Mouse (Mus musculus) cerebellum, adult 11 months (tissue): Measurements from ENCODE around the gene Zfp786.
"Not testable (repeated sequence)": the region's sequence is repeated elsewhere in the genome, so short reads cannot be mapped to it uniquely, and the experiment has no call there.

Experiments used
- DNase-seq: peaks from one replicate; pipeline ENCODE4 v3.0.0; 2022

Gene Zfp786

DNA sequence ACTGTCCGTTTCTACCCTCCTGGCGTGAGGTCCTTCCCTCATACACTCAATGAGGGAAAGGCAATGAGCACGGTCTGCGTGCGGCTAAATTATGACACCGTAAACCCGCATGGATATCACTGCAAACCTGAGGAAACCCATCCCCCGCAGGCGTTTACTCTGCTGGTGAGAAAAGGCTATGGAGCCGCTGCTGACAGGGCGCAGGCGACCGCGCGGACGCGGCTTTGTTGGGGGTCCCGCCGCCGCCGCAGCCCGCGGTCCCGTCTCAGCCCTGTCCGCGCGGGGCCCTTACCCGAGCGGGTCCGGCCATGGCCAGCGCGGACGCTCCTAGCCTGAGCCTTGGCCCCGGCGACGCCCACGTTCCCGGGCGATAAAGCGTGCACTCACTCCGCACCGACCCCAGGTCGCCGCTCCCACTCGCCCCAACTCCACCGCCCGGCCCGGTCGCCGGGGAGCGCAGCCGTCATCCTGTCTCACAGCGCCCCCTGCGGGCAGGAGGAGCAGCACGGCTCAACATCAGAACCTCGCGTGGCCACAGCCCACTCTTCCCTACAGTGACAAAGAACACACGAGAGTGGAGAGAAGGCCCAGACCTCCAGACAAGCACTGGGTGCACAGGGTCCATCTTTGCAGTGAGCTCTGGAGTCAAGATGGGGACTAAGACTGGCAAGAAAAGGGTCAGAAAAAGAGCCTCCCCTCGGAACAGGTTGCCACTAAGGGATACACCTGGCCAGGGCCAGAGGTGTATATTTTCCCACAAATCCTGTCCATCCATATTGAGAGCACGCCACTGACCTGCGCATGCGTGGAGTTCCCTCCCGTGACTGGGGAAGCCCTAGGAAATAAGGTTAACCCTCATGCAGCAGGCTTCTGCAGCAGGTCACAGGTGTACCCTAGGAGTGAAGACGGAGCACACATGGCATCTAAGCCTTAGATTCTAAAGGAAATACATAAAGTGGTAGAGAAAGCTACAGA is at the start of gene Zfp786:
Zfp786 (minus strand) TSS at position 764 of the 975 bp plus-strand sequence.
- DNase-seq, result peak; percentile 93

DNA sequence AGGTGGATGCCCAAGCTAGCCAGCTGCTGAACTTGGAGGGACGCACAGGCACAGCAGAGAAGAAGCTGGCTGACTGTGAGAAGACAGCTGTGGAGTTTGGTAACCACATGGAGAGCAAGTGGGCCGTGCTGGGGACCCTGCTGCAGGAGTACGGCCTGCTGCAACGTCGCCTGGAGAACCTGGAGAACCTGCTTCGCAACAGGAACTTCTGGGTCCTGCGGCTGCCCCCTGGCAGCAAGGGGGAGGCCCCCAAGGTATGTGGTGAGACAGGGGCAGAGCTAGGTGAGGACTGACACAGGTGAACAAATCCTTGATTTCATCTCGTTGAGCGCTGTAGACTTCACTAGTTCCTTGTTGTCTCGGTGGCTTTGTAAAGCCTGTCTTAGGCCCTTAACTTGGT is 49.5 kb upstream of the Zfp786 start:
- no peak for DNase-seq

DNA sequence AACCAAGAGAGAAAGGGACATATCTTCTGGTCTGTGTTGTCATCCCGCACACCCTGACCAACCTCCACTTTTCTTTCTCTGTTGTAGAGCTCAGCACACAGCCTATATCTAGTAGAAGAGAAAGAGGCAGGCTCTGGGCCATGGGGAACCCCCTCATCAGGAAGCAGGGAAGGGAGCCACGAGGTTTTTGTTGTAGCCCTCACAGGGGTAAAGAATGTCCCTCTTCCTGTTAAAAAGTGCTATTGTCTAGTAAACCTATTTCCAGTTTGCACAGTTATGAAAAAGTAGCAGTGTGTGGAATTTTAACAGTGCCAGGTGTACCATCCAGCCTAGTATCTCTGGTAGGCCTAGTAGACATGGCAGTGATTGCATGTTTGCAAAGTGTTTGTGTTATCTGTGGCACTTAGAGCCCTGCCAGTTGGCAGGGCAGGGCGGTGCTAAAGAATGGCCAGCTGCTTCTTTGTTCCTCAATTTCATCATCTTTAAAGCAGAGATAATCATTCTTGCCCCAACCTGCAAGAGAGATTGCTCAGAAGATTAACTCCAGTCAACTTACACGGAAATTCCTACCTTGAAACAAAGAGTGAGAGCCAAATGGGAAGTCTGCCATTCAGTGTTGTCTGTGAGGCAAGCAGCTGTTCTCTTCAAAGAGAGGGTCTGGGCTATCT is 48.5 kb upstream of the Zfp786 start:
- no peak for DNase-seq

GRCm38 (mm10) chr6:47878593-47878992 is 47.9 kb upstream of the Zfp786 start:
- DNase-seq, result no peak

DNA sequence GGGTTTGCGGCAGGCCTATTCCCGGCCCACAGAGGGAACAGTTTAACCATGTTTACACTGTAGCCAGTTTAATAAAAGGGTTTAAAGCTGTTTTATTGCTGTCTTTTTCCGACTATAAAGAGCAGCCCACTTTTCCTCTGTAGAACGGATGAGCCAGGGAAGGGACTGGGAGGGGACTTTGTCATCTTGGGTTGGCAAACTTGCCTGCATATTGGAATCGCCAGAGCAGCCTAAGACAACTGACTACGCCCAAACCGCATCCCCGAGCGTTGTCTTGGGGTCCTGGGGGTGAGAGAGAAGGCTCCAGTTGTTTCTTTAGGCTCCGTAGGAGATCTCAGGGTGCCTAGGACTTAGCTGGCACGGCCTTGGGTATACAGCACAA is 47.5 kb upstream of the Zfp786 start:
- DNase-seq, result no peak

DNA sequence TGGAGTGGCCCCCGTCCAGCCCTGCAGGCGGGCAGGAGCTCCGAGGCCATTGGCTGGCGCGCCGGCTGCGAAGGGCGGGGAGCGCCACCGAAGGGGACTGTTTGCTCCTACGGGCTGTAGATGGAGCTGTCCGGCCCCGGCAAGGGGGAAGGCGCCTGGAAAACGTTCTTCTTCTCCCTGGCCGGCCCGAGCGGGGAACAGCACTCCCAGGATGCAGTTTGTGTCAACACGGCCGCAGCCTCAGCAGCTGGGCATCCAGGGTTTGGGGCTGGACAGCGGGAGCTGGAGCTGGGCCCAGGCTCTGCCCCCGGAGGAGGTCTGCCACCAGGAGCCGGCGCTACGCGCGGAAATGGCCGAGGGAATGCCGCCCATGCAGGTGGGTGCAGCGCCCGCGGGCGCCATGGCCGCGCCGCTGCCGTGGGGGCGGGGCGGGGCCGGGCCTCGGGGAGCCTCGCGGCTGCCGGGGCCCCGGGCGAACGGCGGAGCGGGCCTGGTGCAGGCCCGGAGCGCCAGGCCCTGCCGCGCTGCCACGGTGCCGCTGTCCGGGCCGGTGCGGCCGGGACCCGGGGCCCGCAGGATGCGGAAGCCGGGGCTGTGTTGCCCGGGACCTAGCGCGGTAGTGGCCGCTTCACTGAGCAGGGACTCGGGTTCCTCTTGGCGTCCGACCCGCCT is 46.9 kb upstream of the Zfp786 start:
- peak; percentile 89 for DNase-seq

DNA sequence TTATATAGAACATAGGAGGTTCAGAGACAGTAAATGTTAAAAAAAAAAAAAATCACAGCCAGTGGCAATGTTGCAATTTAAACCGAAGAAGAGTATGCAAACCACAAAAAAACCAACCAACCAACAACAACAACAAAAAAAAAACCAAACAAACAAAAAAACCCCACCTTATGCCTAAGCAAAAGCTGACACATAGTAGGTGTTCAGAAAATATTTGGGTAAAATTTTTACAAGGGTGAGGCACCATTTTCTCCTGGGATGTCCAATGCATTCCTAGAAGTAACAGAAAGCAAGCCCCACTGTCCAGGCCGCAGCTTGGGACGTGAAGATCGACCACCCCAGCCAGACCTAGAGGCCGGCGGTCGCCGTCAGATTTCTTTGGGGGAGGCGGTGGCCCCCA is 46.4 kb upstream of the Zfp786 start, which contains the start of gene Zfp282:
Zfp282 (plus strand) TSS at position 147 of the 400 bp plus-strand sequence.
- DNase-seq, result no peak

DNA sequence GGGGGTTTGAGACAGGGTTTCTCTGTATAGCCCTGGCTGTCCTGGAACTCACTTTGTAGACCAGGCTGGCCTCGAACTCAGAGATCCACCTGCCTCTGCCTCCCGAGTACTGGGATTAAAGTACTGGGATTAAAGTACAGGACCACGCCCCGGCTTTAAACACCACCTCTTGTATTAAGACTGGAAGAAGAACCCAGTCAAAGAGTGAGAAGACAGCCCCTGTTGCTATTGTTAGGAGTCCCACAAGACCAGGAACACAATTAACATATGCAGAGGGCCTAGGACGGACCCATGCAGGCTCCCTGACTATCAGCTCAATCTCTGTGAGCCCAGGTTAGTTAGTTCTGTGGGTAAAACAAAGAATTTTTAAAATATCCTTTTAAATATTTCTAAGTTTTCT is 41.6 kb upstream of the Zfp786 start:
- no peak for DNase-seq

DNA sequence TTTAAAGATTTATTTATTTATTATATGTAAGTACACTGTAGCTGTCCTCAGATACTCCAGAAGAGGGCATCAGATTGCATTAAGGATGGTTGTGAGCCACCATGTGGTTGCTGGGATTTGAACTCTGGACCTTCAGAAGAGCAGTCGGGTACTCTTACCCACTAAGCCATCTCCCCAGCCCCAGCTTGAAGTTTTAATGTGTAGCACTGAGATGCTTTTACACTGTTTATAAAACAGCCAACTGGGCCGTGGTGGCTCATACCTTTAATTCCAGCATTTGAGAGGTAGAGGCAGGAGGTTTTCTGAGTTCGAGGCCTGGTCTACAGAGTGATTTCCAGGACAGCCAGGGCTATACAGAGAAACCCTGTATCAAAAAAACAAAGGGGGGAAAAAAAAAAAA is 27.1 kb upstream of the Zfp786 start:
- not testable (repeated sequence) for DNase-seq

DNA sequence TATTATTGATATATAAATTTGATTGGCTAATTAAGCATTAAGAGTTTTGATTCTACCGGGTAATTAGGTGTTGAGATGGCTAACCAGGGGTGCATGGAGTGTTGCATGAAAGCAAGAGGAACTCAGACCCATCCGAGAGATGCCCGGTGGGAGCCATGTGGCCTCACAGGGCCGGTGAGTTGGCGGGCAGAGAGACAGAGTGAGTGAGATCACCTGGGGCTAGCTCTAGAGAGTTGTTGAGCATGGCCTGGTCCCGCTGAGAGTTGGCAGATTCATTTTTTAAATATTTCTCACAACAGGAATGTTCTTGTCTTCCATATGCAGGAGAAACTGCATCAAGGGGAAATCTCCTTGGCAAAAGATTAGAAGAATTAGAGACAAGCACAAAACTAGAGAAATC is 26.6 kb upstream of the Zfp786 start:
- DNase-seq, result no peak

GRCm38 (mm10) chr6:47845779-47846178 is 15.1 kb upstream of the Zfp786 start:
- no peak for DNase-seq

DNA sequence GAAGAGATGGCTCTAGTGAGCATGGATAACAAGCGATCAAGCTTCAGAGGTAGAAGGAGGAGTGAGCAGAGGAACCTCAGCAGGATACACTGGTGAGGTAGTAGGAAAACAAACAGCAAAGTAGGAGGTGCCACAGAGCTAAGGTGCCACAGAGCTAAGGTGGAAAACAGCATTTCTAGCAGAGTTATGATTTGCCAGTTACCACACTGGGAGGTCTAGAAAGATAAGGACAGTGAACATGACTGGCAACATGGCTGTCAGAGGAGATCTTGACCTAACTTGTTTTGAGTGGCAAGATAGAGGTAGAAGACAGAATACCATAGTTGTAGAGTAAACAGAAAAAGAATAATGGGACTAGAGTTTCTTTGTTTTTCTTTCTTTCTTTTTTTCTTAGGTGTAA is 11.7 kb upstream of the Zfp786 start:
- no peak for DNase-seq

GRCm38 (mm10) chr6:47841831-47842230 is 11.2 kb upstream of the Zfp786 start:
- no peak for DNase-seq

DNA sequence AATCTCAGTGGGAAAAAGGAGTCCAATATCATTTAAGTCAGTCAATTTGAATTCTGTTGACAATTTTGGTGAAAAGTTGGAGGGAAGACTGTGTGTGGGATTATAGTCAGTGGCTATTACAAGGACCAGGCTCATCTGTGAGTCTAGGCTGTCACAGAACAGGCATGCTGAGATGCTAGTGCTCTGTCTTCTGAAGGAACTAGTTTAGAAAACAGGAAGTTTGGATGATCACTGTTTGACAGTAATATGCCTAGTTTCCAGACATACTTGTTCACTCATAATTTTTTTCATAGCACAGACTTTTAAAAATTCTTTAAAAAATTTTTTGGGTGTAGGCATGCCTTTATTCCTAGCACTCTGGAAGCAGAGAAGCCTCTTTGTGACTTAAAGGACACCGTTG is 10.4 kb upstream of the Zfp786 start:
- DNase-seq, result no peak

- no peak for DNase-seq
Observed at GRCm38 (mm10) chr6:47837630-47838029, 7.0 kb upstream of the Zfp786 start.

- DNase-seq, result peak; percentile 62
Observed at GRCm38 (mm10) chr6:47835984-47836521, 5.4 kb upstream of the Zfp786 start.

GRCm38 (mm10) chr6:47835482-47835983 is 4.9 kb upstream of the Zfp786 start, which contains the start of gene Zfp398:
Zfp398 (plus strand) TSS chr6:47835661.
- DNase-seq, result peak; percentile 96

DNA sequence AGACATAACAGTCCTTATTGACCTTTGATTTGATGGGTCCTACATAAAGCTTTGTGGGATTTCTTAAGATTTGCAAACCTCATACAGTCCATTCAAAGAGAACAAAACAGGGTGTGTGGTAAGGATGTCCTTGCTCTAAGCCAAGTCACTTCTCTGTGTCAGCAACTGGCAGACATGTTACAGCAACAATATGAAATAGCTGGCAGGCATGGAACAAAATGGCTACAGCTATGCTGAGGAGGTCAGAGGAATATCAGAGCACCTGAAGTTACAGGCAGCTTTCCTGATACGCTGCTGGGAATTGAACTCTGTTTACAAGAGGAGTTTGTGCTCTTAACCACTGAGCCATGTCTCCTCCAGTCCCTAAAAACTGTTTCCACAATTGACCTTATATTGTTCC is 1.6 kb upstream of the Zfp786 start:
- DNase-seq, result no peak

DNA sequence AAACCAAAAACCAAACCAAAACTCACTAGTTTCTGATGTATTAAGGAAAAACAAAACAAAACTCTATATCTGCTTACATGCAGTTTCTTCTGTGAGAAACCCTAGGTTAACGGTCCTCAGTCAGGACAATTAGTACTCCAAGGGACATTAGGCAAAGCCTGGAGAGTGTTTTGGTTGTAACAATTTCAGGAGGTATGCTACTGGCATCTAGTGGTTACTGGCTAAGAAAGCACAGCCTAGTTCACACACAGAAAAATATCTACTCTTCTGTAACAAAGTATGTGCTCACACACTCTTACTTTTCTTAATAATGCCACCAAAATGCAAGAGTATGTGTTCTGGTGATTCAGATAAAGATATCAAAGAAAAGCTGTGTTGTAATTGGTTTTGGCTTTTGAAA is 1.7 kb downstream of the Zfp786 start:
- no peak for DNase-seq

DNA sequence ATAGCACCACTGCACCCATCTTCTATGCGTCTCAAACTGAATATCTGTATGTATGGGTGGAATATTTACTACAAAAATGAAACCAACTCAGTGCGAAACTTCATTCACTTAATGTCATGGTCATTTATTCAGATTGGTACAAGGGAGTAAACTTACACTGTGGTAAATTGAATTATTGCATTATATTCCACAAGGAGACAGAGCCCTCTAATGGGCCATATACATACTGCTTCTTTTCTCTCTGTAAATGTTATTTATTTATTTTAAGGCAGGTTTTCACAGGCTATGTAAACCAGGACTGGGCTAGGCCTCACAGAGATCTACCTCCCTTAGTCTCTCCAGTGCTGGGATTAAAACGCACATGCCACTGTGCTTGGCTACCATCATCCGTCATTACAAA is 3.2 kb downstream of the Zfp786 start:
- no peak for DNase-seq

DNA sequence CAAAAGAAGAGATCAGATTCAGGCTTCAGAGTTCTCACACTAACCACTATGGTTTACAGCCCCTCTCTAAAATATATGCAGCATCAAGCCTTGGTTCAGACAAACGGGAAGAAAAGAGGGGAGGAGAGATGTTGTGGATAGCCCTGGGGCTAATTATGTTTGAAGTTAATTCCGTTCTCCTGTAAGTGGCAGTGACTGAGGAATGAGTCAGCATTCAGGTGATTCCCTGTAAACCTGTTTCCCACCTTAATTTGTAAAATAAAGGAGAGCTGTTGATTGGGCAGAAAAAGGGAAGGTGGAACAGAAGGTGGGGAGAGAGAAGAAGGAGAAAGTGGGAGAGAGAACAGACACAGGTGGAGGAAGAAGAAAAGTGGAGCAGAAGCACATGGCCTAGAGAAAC is 6.4 kb downstream of the Zfp786 start:
- no peak for DNase-seq

GRCm38 (mm10) chr6:47821776-47822175 is 8.9 kb downstream of the Zfp786 start:
- DNase-seq, result no peak

- DNase-seq, result no peak
Observed at GRCm38 (mm10) chr6:47821236-47821635, 9.4 kb downstream of the Zfp786 start.
